Mouse (Mus musculus) neutrophil, adult 5-6 weeks (primary cell): ENCODE data around the gene Lhfpl3. TPM values are rescaled to one million over a fixed set of nuclear protein-coding genes. Genes with fewer than 3 reads are reported as not detected.

ENCODE experiments used
- ATAC-seq: fragments of 151-379, 151-347 bp; 2 replicates; pipeline ENCODE4 v1.8.0; 2017; ENCODE audit warnings: mild to moderate bottlenecking, moderate TSS enrichment; ENCODE audit not compliant: insufficient number of reproducible peaks, poor library complexity, low FRiP score, severe bottlenecking; ENCODE audit errors: extremely low read depth
- total RNA-seq: library from RNA; stranded (forward); fragments of 200-1000 nt; gene quantifications from 2 replicates; pipeline ENCODE4 v1.2.3, GENCODE M21; 2017

The Lhfpl3 gene
- total RNA-seq, 1 experiment from 2014 or later, result not detected

DNA sequence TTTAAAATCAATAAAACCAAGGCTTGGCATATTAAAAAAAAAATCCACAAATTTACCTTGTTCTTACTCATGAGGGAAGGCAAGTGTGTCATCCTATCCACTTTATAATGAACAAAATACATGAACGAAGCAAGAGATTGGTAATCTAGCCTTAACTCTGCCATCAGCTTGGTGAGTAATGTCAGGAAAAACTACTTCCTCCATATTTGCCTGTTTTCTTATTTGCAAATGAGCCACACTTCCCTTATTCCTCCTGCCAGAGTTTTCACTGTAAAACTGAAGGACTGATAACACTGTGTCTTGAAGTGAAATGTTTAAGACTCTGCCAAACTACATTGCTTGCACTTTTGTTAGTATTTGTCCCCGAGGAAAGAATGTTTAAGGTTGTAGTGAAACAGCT lies 152.7 kb downstream of the Lhfpl3 start:
- ATAC-seq, result no peak

DNA sequence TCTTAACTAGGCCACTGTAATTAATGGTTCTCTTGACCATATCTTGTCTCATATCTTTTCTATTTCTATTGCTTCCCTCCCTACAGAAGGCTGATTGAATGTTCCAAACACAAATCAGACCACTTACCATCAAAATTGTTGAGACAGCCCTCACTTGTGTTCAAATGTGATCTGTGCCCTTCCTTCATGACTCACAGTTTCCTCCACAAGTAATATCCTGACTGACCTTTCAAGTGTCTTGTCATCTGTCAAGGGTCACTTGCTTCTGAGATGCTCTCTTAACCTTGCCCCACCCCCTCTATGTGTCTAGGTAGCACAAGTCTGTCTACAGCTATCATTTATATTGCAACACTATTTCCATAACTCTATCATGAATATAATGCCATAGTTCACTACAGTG lies 154.1 kb downstream of the Lhfpl3 start:
- no peak for ATAC-seq

- ATAC-seq, result no peak
These were observed 171.3 kb downstream of the Lhfpl3 start for GRCm38 (mm10) chr5:22917197-22917596.

DNA sequence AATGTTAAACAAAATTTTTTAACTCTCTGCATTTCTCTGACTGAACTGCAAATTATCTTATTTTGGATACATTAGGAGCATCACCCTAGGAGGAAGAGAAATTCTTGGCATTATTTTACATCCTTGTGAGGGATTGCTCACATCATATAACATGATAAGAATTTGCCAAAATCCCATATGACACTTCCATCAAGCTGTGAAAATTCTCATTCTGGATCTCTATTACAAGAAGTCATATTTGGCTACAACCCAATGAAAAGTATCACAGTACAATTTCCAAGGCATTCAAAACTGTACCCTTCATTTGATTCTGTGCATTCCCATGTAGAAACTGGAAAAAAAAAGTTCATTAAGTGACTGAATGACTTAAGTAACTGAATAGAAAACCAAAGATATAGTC lies 180.3 kb downstream of the Lhfpl3 start:
- ATAC-seq, result no peak

GRCm38 (mm10) chr5:22928746-22929145 lies 182.9 kb downstream of the Lhfpl3 start:
- no peak for ATAC-seq

DNA sequence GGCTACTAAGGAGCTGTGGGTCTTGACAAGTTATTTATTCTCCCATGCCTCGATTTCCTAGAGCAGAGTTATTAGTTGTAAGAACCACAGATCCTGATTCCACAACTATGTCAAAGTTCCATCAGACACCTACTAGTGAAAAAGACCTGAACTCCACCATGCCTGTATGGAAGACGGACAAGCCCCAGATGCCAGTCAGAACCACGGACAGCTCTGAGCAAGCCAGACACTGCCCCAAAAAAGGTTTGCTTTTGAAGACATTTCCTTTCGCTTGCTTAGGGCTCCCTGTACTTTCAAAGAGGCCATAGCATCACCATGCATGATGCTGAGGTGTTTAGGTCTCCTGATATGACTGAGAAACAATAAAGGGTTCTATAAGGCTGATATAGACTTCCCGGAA lies 197.4 kb downstream of the Lhfpl3 start:
- no peak for ATAC-seq

- no peak for ATAC-seq
These were observed 217.4 kb downstream of the Lhfpl3 start for GRCm38 (mm10) chr5:22963300-22963699.

- ATAC-seq, result no peak
These were observed 240.9 kb downstream of the Lhfpl3 start for GRCm38 (mm10) chr5:22986771-22987170.

DNA sequence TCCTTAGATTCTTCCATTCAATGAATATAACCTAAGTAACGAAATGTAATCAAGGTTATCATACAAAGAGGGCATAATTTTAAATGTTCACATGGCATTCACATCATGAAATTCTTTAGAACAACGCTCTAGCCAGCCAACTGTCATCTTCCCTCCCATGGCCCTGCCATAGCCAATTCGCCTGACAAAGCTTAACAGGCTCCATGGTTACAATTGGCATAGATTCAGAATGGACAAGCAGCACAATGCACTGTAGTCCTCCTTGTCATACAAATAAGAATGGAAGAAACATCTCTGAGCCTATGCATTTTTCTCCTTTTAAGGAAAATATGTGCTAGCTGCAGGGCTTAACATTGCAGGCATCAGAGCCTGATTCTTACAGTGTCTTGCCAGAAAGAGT lies 254.0 kb downstream of the Lhfpl3 start:
- no peak for ATAC-seq

GRCm38 (mm10) chr5:23003123-23003797 lies 257.4 kb downstream of the Lhfpl3 start:
- ATAC-seq, result no peak

DNA sequence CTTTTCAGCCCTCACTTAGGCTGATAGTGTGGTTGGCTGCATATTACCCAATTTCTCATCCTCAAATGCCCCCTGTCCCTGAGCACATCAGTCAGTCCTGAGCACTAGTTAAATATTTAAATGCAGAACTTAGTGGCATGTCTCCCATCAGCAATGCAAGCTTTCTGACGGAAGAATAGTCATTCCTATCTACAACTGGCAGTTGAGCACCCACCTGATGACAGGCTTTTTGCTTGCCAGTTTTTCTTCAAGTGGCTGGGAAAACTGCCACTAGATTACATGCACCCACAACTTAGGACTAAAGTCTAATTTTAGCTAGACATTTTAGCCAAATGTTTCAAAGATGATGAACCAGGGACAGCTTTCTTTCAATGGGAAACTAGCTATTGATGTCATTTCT lies 260.3 kb downstream of the Lhfpl3 start:
- ATAC-seq, result no peak

DNA sequence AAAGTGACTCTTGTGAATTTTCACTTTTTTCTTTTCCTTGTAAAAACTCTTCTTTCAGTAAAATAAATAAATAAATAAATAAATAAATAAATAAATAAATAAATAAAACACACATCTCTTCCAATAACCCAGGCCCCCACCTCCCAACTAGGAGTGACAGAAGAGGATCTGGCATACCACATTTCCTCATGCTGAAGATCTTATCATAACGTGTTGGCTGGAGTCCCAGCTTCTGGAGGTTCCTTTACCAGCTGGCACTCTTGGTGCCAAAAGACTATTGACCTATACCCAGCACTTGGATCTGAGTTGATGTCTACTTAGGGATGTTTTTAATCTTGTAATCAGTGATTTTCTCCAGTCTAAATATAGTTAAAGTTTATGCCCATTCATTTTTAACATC lies 264.6 kb downstream of the Lhfpl3 start:
- no peak for ATAC-seq

- no peak for ATAC-seq
These were observed 268.1 kb downstream of the Lhfpl3 start for GRCm38 (mm10) chr5:23013997-23014396.

- no peak for ATAC-seq
These were observed 269.9 kb downstream of the Lhfpl3 start for GRCm38 (mm10) chr5:23015587-23016335.

DNA sequence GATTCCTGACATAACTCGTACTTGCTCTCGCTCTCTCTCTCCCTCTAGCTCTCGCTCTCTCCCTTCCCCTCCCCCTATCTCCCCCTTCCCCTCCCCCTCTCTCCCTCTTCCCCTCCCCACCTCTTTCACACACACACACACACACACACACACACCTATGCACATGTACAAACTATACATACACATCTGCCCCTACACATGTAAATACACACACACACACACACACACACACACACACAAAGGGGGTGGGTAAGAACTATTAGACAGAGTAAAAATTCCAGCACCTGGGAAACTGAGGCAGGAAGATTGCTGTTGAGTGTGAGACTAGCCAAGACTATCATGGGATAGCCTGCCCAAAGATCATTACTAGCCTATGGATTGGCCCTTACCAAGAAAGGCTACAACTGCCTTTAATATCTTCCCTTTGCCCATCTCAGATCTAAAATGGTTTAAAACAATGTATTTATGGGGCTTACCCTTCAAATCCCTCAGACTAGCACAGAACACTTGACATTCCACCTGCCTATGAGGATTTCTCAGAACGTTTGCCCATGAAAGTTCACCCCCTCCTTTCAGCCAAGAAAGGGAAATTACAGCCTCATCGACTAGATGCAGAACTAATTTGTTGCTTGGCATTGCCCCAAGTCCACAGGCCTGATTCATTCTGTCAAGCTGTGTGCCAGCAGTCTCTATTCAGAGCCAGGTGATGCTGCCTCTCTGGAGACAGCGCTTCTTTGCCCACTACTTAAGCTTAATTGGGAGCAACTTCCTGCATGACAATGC lies 289.3 kb downstream of the Lhfpl3 start:
- no peak for ATAC-seq

GRCm38 (mm10) chr5:23035727-23036029 lies 289.8 kb downstream of the Lhfpl3 start:
- ATAC-seq, result no peak

DNA sequence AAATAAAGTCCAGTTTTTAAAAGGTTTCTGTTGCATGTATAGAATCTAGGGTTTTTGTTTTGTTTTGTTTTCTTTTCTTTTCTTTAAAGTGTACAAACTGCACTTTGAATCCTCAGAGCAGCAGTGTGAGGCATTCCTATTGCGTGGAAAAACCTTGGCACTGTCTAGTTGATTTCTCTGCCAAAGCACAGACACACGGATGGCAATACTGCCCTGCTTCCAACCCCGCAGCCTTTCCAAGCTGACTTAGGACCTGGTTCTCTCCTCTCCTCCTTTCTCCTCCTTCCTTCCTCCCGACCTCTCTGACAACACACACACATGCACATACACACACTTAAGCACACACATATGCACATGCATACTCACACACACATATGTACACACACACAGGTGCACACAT lies 294.6 kb downstream of the Lhfpl3 start:
- ATAC-seq, result no peak

DNA sequence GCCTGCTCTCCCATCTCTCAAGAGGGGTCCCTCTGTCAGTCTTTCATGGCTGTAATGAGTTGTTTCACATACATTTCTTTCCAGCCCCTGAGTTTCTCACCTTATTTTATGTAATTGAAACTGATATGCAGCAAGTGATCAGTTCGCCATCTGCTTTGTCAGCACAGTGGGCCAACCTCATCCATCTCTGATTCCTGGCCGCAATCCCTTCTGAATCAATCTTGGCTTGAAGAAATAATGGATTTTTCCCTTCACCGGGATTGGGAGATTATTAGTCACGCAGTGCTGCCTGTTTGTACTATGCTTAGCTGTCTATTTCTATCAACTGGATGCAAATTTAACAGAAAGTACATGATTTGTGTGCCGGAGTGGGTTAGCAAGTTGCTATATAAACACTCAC lies 297.0 kb downstream of the Lhfpl3 start:
- no peak for ATAC-seq

DNA sequence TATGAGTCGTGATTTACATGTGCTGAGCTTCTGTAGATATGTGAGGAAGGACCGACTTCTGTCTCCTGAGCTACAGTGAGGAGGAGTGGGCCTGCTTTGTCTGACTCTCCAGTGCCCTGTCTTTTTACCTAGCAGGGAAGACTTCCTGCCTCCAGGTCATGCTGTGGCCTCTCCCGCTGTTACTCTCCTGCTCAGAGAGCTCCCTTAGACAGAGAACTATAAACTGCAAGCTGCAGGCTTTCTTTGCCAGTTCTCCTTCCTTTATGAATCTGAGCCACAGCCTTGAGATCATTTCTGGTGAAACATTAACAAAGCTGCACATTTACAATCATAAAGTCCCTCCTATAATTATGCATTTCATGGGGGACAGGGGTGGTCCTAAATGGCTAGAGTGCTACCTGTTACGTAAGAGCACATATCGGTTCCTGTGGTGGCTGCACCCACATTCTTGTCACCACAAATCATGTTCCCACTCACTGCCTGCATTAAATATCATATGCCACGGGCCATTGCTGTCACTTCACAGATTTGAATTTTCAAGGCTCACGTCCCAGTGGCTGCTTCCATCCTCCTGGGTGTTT lies 303.3 kb downstream of the Lhfpl3 start:
- no peak for ATAC-seq

GRCm38 (mm10) chr5:23051458-23051857 lies 305.6 kb downstream of the Lhfpl3 start:
- no peak for ATAC-seq
